ENCODE assay signal across 26 mouse cellular contexts in the genomic region with DNA sequence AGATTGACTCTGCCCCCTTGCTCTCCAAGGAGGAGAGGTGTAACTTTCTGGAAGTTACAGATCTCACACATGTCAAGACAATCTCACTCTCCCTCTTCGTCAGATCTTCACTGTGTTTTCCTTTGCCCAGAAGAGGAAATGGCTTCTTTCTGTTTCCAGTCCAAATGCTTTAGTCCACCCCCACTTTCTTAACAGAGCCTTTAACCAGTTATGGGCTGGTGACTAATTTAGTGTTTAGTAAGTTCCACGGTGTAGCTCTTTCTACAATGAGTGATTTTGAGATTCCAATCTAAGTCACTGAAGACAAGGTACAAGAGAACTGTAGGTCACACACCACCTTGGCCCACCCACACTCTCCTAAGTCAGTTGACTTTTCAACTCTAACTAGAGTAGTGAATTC.
DNase-seq lines count a peak whose midpoint lies in the region; ATAC-seq and TF ChIP-seq lines count a peak whose summit lies in the region.
"Had no signal": no experiment of that assay in that cellular context is flagged by ENCODE, and none has a peak within 500 bp of the region (broad histone marks: within the 10 kb centered on the region; RNA-seq: fewer than 3 reads in every experiment).

No protein-coding gene starts in this region.

- no peak for TF ChIP-seq CTCF in lung, embryonic 14.5 days (IDR thresholded peaks at IDR 0.05; ENCODE audit: low read depth)
- TF ChIP-seq CTCF in CH12.LX (conservative IDR thresholded peaks at IDR 0.05 in 1 of 2, IDR thresholded peaks at IDR 0.05 in 1 of 2; ENCODE audit: low read depth in 2 of 2, low read length in 2 of 2): no peak
- no peak for TF ChIP-seq CTCF in embryonic fibroblast, embryonic 13.5 days (IDR thresholded peaks at IDR 0.05; ENCODE audit: borderline replicate concordance, insufficient read depth, low read length)

- no peak overlapping the region for H3K4me3 ChIP-seq in lung, embryonic 14.5 days (ENCODE audit: low read depth, low read length)
- H3K4me3 ChIP-seq in CH12.LX (replicated peaks in 1 of 3; ENCODE audit: low read depth in 2 of 3, low read length in 2 of 3, poor library complexity in 1 of 3): no peak overlapping the region
- H3K4me3 ChIP-seq in embryonic fibroblast, embryonic 13.5 days (ENCODE audit: insufficient read depth, low read length): no peak overlapping the region
- H3K4me3 ChIP-seq: embryonic facial prominence, embryonic 10.5 days; embryonic facial prominence, embryonic 12.5 days; erythroblast, embryonic 14.5 days; forebrain, embryonic 10.5 days; forebrain, embryonic 12.5 days had no signal

- no peaks in the 10 kb centered on the region for H3K27me3 ChIP-seq in lung, embryonic 14.5 days (ENCODE audit: insufficient read depth, low read length)
- no peaks in the 10 kb centered on the region for H3K27me3 ChIP-seq in CH12.LX (replicated peaks)
- H3K27me3 ChIP-seq: embryonic facial prominence, embryonic 12.5 days; forebrain, embryonic 12.5 days had no signal

- no peaks in the 10 kb centered on the region for H3K36me3 ChIP-seq in lung, embryonic 14.5 days (ENCODE audit: insufficient read depth)
- H3K36me3 ChIP-seq in CH12.LX (replicated peaks in 1 of 2; ENCODE audit: control insufficient read depth in 1 of 2, insufficient read depth in 1 of 2, low read length in 1 of 2): no peaks in the 10 kb centered on the region
- H3K36me3 ChIP-seq: embryonic facial prominence, embryonic 10.5 days; embryonic facial prominence, embryonic 12.5 days; forebrain, embryonic 10.5 days; forebrain, embryonic 12.5 days had no signal

- no peak for TF ChIP-seq POLR2A in CH12.LX (IDR thresholded peaks at IDR 0.05; ENCODE audit: low read depth, low read length)
- TF ChIP-seq POLR2A in embryonic fibroblast, embryonic 13.5 days (IDR thresholded peaks at IDR 0.05; ENCODE audit: low read depth, low read length): no peak

- no peak overlapping the region for H3K9ac ChIP-seq in lung, embryonic 14.5 days
- no peak overlapping the region for H3K9ac ChIP-seq in CH12.LX (ENCODE audit: insufficient read depth, low read depth)
- H3K9ac ChIP-seq: embryonic facial prominence, embryonic 12.5 days; forebrain, embryonic 12.5 days had no signal

- no peaks in the 10 kb centered on the region for H3K79me2 ChIP-seq in CH12.LX (replicated peaks; ENCODE audit: control insufficient read depth, extremely low read depth, insufficient read depth, poor library complexity, severe bottlenecking)

- peak; percentile 92 for TF ChIP-seq EP300 in CH12.LX (IDR thresholded peaks at IDR 0.05; ENCODE audit: low read length)

- no peak for TF ChIP-seq RAD21 in CH12.LX (IDR thresholded peaks at IDR 0.05; ENCODE audit: low read depth, low read length)

- in situ Hi-C loops in CH12.LX (cut with MboI; ENCODE audit: low pct_ligation_motif_present, low pct_unique_long_range_greater_than_20kb, low sequenced_read_pairs): no loop called here

- H3K9me3 ChIP-seq in lung, embryonic 14.5 days (ENCODE audit: low read depth, low read length): no peaks in the 10 kb centered on the region
- H3K9me3 ChIP-seq in CH12.LX (replicated peaks; ENCODE audit: low read length): no peaks in the 10 kb centered on the region
- H3K9me3 ChIP-seq: embryonic facial prominence, embryonic 10.5 days; embryonic facial prominence, embryonic 12.5 days; forebrain, embryonic 10.5 days; forebrain, embryonic 12.5 days had no signal

- ATAC-seq in lung, embryonic 14.5 days (ENCODE audit: insufficient read depth): 0 out of 2 replicates have a peak, but pooled peaks have one; percentile 16
- peak; percentile 66 for ATAC-seq in megakaryocyte, adult 5-6 weeks (ENCODE audit: poor library complexity, severe bottlenecking)
- ATAC-seq: activated CD4-positive, CD25-positive, alpha-beta regulatory T cell, adult 4 months; CD4-positive, CD25-positive, alpha-beta regulatory T cell, adult 4 months; forebrain, embryonic 14.5 days; forebrain, embryonic 16.5 days had no signal

- no peak overlapping the region for H3K4me2 ChIP-seq in lung, embryonic 14.5 days
- H3K4me2 ChIP-seq in CH12.LX (ENCODE audit: insufficient read depth, low read depth, poor library complexity, severe bottlenecking): peak overlapping the region; percentile 61; the same call in 1 of the 2 replicates
- H3K4me2 ChIP-seq: embryonic facial prominence, embryonic 12.5 days; forebrain, embryonic 12.5 days had no signal

- peak; percentile 26 for DNase-seq in lung, embryonic 14.5 days
- DNase-seq in lung, postnatal 10 days: no peak
- peak; percentile 53 for DNase-seq in CH12.LX (ENCODE audit: extremely low read depth)
- DNase-seq in embryo, embryonic 10.5 days (ENCODE audit: low spot score): no peak
- DNase-seq in urinary bladder, postnatal 14 days (ENCODE audit: low spot score): no peak
- DNase-seq in thymus, postnatal 14 days: no peak
- DNase-seq: adrenal gland, adult 8-10 months; adrenal gland, postnatal 14 days; adrenal gland, postnatal 36 days; B cell, adult 2 months; cerebellum, adult 11-12 months; cerebellum, adult 2 months; cerebellum, adult 9-10 months; cerebellum, postnatal 10 days; cerebellum, postnatal 25 days had no signal

- dilution Hi-C loops in CH12.LX (cut with MboI; ENCODE audit: extremely low pct_ligation_motif_present, extremely low pct_unique_long_range_greater_than_20kb, low sequenced_read_pairs): no loop called here

- 33% methylated on average over 2 of the region's 2 CpGs for WGBS in lung, embryonic 14.5 days

- H3K4me1 ChIP-seq in lung, embryonic 14.5 days (ENCODE audit: insufficient read depth): peaks cover 6% of the 10 kb centered on the region; the same call in 1 of the 2 replicates
- peaks cover 6 to 12% of the 10 kb centered on the region in 2 experiments; a peak in 3 of 4 replicates for H3K4me1 ChIP-seq in CH12.LX (ENCODE audit: control insufficient read depth in 1 of 2, insufficient read depth in 2 of 2)
- peaks cover 6% of the 10 kb centered on the region for H3K4me1 ChIP-seq in embryonic fibroblast, embryonic 13.5 days (ENCODE audit: control insufficient read depth, insufficient read depth, low read length)
- H3K4me1 ChIP-seq: embryonic facial prominence, embryonic 10.5 days; embryonic facial prominence, embryonic 12.5 days; forebrain, embryonic 10.5 days; forebrain, embryonic 12.5 days had no signal

- no peak overlapping the region for H3K27ac ChIP-seq in lung, embryonic 14.5 days (ENCODE audit: low read depth)
- H3K27ac ChIP-seq in CH12.LX (ENCODE audit: insufficient read depth, low read depth): no peak overlapping the region
- H3K27ac ChIP-seq in embryonic fibroblast, embryonic 13.5 days (ENCODE audit: insufficient read depth, low read length): peak overlapping the region; percentile 72
- H3K27ac ChIP-seq: embryonic facial prominence, embryonic 10.5 days; embryonic facial prominence, embryonic 12.5 days; forebrain, embryonic 10.5 days; forebrain, embryonic 12.5 days had no signal

TF ChIP-seq in CH12.LX, 34 proteins besides CTCF, POLR2A, EP300 and RAD21:
- TF ChIP-seq ETS1 (conservative IDR thresholded peaks at IDR 0.05; ENCODE audit: low read depth, low read length) (peak; percentile 47), USF2 (conservative IDR thresholded peaks at IDR 0.05; ENCODE audit: low read depth, low read length) (no peak), ZMIZ1 (IDR thresholded peaks at IDR 0.05; ENCODE audit: low read depth, low read length) (no peak), HCFC1 (IDR thresholded peaks at IDR 0.05; ENCODE audit: low read depth, low read length) (peak; percentile 29; the same call in 1 of the 2 replicates), JUND (conservative IDR thresholded peaks at IDR 0.05; ENCODE audit: low read depth, low read length) (peak; percentile 73; the same call in 1 of the 2 replicates), CHD2 (IDR thresholded peaks at IDR 0.05; ENCODE audit: low read length) (peak; percentile 67; the same call in 1 of the 2 replicates), MYC (IDR thresholded peaks at IDR 0.05; ENCODE audit: low read depth, low read length) (no peak), TCF12 (IDR thresholded peaks at IDR 0.05; ENCODE audit: low read depth, low read length) (no peak), JUN (IDR thresholded peaks at IDR 0.05; ENCODE audit: insufficient read depth, low read depth, low read length) (peak; percentile 51; the same call in 1 of the 2 replicates), RCOR1 (conservative IDR thresholded peaks at IDR 0.05; ENCODE audit: low read depth, low read length) (peak; percentile 80), BHLHE40 (IDR thresholded peaks at IDR 0.05; ENCODE audit: low read depth, low read length) (peak; percentile 36; the same call in 1 of the 2 replicates), IRF4 (IDR thresholded peaks at IDR 0.05; ENCODE audit: low read depth, low read length) (peak; percentile 84), CHD1 (IDR thresholded peaks at IDR 0.05; ENCODE audit: low read depth, low read length) (no peak), SMC3 (IDR thresholded peaks at IDR 0.05; ENCODE audit: low read depth, low read length) (no peak), MEF2A (IDR thresholded peaks at IDR 0.05; ENCODE audit: borderline replicate concordance, low read depth, low read length) (0 out of 2 replicates have a peak, but pooled peaks have one; percentile 29), SIN3A (IDR thresholded peaks at IDR 0.05; ENCODE audit: low read length) (peak; percentile 57; the same call in 1 of the 2 replicates)
TF ChIP-seq in CH12.LX: peak in this region for 10.

Comparison
In these comparisons a context has a peak if more than half of its experiments do, and no peak if none do; other contexts are left out.
1. DNase-seq: peak in lung, embryonic 14.5 days (single experiment) and CH12.LX (single experiment); none in lung, postnatal 10 days (single experiment), embryo, embryonic 10.5 days (single experiment), urinary bladder, postnatal 14 days (single experiment) and thymus, postnatal 14 days (single experiment).